Mouse (Mus musculus): ENCODE data around the gene Thrsp. TPM values are rescaled to one million over a fixed set of nuclear protein-coding genes. Genes with fewer than 3 reads are reported as not detected.
A peak's percentile ranks its signal among the peaks of the same experiment; 100 is the strongest.

Gene Thrsp
- total RNA-seq, 2 experiments from 2014 or later = 4.7 to 8.4 TPM

- intact Hi-C loops (cut with DNase I) = no loop called here
- peak; percentile 64 to 82 for DNase-seq (ENCODE audit: extremely low spot score in 1 of 2, low spot score in 2 of 2)
Observed at GRCm38 (mm10) chr7:97386806-97387370, 30.6 kb downstream of the Thrsp start.

GRCm38 (mm10) chr7:97386106-97386805, 31.3 kb downstream of the Thrsp start:
- intact Hi-C loops (cut with DNase I) = no loop called here
- DNase-seq (ENCODE audit: extremely low spot score in 1 of 2, low spot score in 2 of 2) = no peak

GRCm38 (mm10) chr7:97383496-97384132, 33.9 kb downstream of the Thrsp start:
- intact Hi-C loops (cut with DNase I) = no loop called here
- no peak for DNase-seq (ENCODE audit: extremely low spot score in 1 of 2, low spot score in 2 of 2)

DNA sequence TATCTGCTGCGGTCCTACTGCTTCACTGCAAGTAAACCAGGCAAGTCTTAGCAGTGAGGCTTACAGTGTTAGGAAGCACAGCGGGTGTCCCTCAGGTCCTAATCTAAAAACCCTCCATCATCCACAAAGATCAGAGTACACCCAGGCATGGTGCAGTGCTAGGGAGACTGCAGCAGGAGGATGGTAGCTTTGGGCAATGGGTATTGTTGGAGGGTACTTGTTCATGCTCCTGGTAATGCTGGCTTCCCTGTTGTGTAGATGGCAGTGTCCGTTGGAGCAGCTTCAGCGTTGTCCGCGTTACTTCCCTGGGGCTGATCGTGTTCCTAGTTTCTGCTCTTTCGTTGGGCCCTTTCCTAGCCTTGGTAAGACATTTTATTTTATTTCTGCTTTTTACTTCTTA, 34.9 kb downstream of the Thrsp start:
- DNase-seq (ENCODE audit: extremely low spot score in 1 of 2, low spot score in 2 of 2) = no peak
- intact Hi-C loops (cut with DNase I) = no loop called here

DNA sequence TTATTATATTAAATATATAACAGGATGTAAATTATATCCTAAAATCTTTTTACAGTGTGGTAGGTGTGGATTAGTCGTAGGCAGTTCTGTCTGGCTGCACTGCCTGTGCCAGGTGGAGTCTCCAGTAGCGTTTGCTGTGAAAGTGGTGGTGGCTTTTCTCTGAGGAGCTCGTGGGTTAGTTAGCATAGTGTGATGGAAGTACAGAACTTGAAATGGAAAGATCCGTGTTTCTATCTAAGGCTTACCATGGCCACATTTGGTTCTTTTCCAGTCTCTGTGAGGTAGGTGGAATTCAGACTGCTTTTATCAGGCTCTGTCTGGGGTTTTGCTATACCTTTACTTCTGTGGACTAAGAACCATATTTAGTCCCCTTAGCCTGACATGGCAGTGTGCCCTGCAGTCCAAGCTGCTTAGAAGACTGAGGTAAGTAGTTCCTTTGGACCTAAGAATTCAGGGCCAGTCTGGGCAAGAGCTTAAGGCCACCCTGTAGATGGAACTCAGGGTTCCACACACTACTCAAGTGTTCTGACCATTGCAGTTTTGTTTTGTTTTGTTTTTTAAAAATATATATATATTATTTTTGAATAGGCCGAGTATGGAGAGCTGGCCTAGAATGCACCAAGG, 36.9 kb downstream of the Thrsp start:
- intact Hi-C loops (cut with DNase I) = no loop called here
- no peak for DNase-seq (ENCODE audit: extremely low spot score in 1 of 2, low spot score in 2 of 2)

DNA sequence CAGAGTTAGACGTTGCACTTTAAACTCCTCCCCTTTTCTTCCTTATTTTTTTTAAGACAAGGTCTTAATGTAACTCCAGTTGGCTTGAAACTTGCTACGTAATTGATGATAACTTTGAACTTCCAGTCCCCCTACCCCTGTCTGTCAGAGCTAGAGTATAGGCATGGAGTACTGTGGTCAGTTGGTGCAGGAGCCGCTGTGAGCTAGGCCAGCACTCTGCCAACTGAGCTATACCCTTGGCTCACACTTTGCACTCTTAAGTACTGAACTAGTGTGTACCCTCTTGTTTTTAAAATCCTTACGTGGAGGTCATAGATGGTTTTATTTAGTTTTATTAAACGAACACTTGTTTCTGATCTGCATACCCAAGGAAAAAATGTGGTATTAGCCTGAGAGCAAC, 38.2 kb downstream of the Thrsp start:
- intact Hi-C loops (cut with DNase I) = no loop called here
- no peak for DNase-seq (ENCODE audit: extremely low spot score in 1 of 2, low spot score in 2 of 2)

DNA sequence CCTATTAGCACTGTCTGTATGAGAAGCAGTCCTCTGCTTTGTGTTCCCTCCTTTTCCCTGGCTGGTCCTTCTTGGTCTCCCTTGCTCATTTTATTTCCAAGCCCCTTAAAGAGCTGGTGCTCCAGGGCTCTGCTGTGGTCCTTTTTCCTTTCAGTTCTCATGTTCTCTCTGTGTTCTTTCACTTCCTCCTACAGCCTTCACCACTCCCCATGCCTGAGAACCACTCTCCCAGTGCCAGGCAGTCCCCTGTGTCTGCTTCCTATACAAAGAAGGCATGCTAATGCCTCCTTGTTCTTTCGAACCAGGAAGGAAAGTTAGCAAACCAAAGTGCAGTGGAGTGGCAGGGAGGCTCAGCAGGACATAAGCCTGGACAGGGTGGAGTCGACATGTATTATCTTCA, 41.6 kb downstream of the Thrsp start:
- DNase-seq (ENCODE audit: extremely low spot score in 1 of 2, low spot score in 2 of 2) = no peak
- intact Hi-C loops (cut with DNase I) = no loop called here

GRCm38 (mm10) chr7:97375101-97375500, 42.4 kb downstream of the Thrsp start:
- intact Hi-C loops (cut with DNase I) = no loop called here
- DNase-seq (ENCODE audit: extremely low spot score in 1 of 2, low spot score in 2 of 2) = no peak

GRCm38 (mm10) chr7:97365887-97366286, 51.6 kb downstream of the Thrsp start:
- intact Hi-C loops (cut with DNase I) = no loop called here

More at GRCm38 (mm10) chr7:97365887-97366286, 51.6 kb downstream of the Thrsp start:
- DNase-seq (ENCODE audit: extremely low spot score in 1 of 2, low spot score in 2 of 2) = no peak

Other genes starting within 250 kb of the Thrsp start
- 10 to 100 TPM in 1 of 2 experiments, 1 to 10 TPM in 1; 9.7 to 12.0 TPM for gene Usp35, start 85.7 kb downstream of the Thrsp start, total RNA-seq (2021)
- gene Kctd21, start 85.4 kb downstream of the Thrsp start, total RNA-seq (2021) = 1 to 10 TPM; 7.4 to 7.6 TPM
- 10 to 100 TPM in 1 of 2 experiments, 1 to 10 TPM in 1; 9.5 to 12.2 TPM for gene Alg8, start 46.1 kb downstream of the Thrsp start, total RNA-seq (2021)
- gene Ndufc2, start 17.7 kb downstream of the Thrsp start, total RNA-seq (2021) = 100 to 1,000 TPM; 254 to 277 TPM
- 1 to 10 TPM; 2.3 to 2.7 TPM for gene Kctd14, start 33.6 kb upstream of the Thrsp start, total RNA-seq (2021)
- 10 to 100 TPM; 25.9 to 26.0 TPM for gene Ints4, start 63.2 kb upstream of the Thrsp start, total RNA-seq (2021)
- gene Aamdc, start 161.8 kb upstream of the Thrsp start, total RNA-seq (2021) = 10 to 100 TPM; 24.7 to 24.8 TPM
- gene Rsf1, start 162.2 kb upstream of the Thrsp start, total RNA-seq (2021) = 10 to 100 TPM; 36.6 to 38.0 TPM